Comparison of ENCODE assay signal across 7 mouse cellular contexts in genomic region chr13:4244861-4245559, GRCm38 (mm10). TPM values are rescaled to one million over a fixed set of nuclear protein-coding genes. Genes with fewer than 3 reads are reported as not detected.
DNase-seq lines count a peak whose midpoint lies in the region; ATAC-seq lines count a peak whose summit lies in the region.

No protein-coding gene starts in this region.

- H3K4me1 ChIP-seq in forebrain, embryonic 13.5 days: no peaks in the 10 kb centered on the region
- H3K4me1 ChIP-seq in kidney, embryonic 15.5 days: peaks cover 18% of the 10 kb centered on the region; the same call in 1 of the 2 replicates

- H3K36me3 ChIP-seq in forebrain, embryonic 13.5 days (ENCODE audit: poor library complexity, severe bottlenecking): no peaks in the 10 kb centered on the region
- no peaks in the 10 kb centered on the region for H3K36me3 ChIP-seq in kidney, embryonic 15.5 days

- peak overlapping the region; percentile 60 for H3K4me2 ChIP-seq in forebrain, embryonic 13.5 days
- peak overlapping the region; percentile 57 for H3K4me2 ChIP-seq in kidney, embryonic 15.5 days

- peak overlapping the region; percentile 61 for H3K9ac ChIP-seq in forebrain, embryonic 13.5 days
- peak overlapping the region; percentile 21; the same call in 1 of the 2 replicates for H3K9ac ChIP-seq in kidney, embryonic 15.5 days

- H3K27ac ChIP-seq in forebrain, embryonic 13.5 days: no peak overlapping the region
- H3K27ac ChIP-seq in kidney, embryonic 15.5 days: no peak overlapping the region

- ATAC-seq in forebrain, embryonic 13.5 days: peak; percentile 95
- ATAC-seq in kidney, embryonic 15.5 days (replicated peaks; ENCODE audit: low FRiP score): peak; percentile 97

- peak overlapping the region; percentile 37 for H3K4me3 ChIP-seq in forebrain, embryonic 13.5 days
- peak overlapping the region; percentile 25 for H3K4me3 ChIP-seq in kidney, embryonic 15.5 days (replicated peaks)

- H3K27me3 ChIP-seq in forebrain, embryonic 13.5 days: no peaks in the 10 kb centered on the region
- H3K27me3 ChIP-seq in kidney, embryonic 15.5 days: no peaks in the 10 kb centered on the region

- no peaks in the 10 kb centered on the region for H3K9me3 ChIP-seq in forebrain, embryonic 13.5 days (replicated peaks)
- no peaks in the 10 kb centered on the region for H3K9me3 ChIP-seq in kidney, embryonic 15.5 days (replicated peaks)

- WGBS in forebrain, embryonic 13.5 days: under 1% methylated on average over 13 of the region's 13 CpGs
- 4% methylated on average over 13 of the region's 13 CpGs for WGBS in kidney, embryonic 15.5 days

- DNase-seq in urinary bladder, postnatal 25 days (ENCODE audit: low spot score): peak; percentile 5
- DNase-seq in urinary bladder, postnatal 10 days (ENCODE audit: low spot score): no peak
- peak; percentile 12 for DNase-seq in lung, postnatal 10 days
- DNase-seq in right cerebral cortex, postnatal 4 days: peak; percentile 18
- no peak for DNase-seq in layer of hippocampus, adult 9-10 months (ENCODE audit: low spot score)

RNA-seq across cellular contexts. Expression of gene Akr1c19, which starts 16.5 kb away (rescaled TPM):
- 2.8 and 2.9 TPM in 2 replicates for polyA plus RNA-seq in forebrain, embryonic 13.5 days (2015; fragmentation: Nextera tagmentation; extraction: Ambion mirVana)
- polyA plus RNA-seq in kidney, embryonic 15.5 days (2015; fragmentation: Nextera tagmentation; extraction: Ambion mirVana): 33.4 and 34.6 TPM in 2 replicates

RNA-seq across cellular contexts. Expression of gene Akr1c12, which starts 34.2 kb away (rescaled TPM):
- polyA plus RNA-seq in forebrain, embryonic 13.5 days (2015; fragmentation: Nextera tagmentation; extraction: Ambion mirVana): not detected in 2 replicates
- 2.1 and 2.3 TPM in 2 replicates for polyA plus RNA-seq in kidney, embryonic 15.5 days (2015; fragmentation: Nextera tagmentation; extraction: Ambion mirVana)

RNA-seq across cellular contexts. Expression of gene Akr1c13, which starts 54.1 kb away (rescaled TPM):
- polyA plus RNA-seq in forebrain, embryonic 13.5 days (2015; fragmentation: Nextera tagmentation; extraction: Ambion mirVana): 2.0 and 2.4 TPM in 2 replicates
- 5.9 and 6.5 TPM in 2 replicates for polyA plus RNA-seq in kidney, embryonic 15.5 days (2015; fragmentation: Nextera tagmentation; extraction: Ambion mirVana)

Comparison
In these comparisons a context has a peak if more than half of its experiments do, and no peak if none do; other contexts are left out.
1. DNase-seq: peak in urinary bladder, postnatal 25 days (single experiment), lung, postnatal 10 days (single experiment) and right cerebral cortex, postnatal 4 days (single experiment); none in urinary bladder, postnatal 10 days (single experiment) and layer of hippocampus, adult 9-10 months (single experiment).